Mouse (Mus musculus): Measurements from ENCODE around the gene Pxn. TPM values are rescaled to one million over a fixed set of nuclear protein-coding genes. Genes with fewer than 3 reads are reported as not detected.

Pxn gene
- 4.1 TPM for polyA plus RNA-seq (2014; fragmentation: Illumina TruSeq; extraction: RNeasy Lipid Tissue Mini Kit (QIAGEN cat#74804); ENCODE audit: low read depth, low replicate concordance)

GRCm38 (mm10) chr5:115506454-115507201 is at the start of gene Pxn:
Pxn (plus strand) TSS chr5:115506676.

GRCm38 (mm10) chr5:115465642-115466420 is 40.6 kb upstream of the Pxn start, which contains the start of gene Pla2g1b:
Pla2g1b (plus strand) TSS chr5:115466262.

GRCm38 (mm10) chr5:115483947-115484920 is 22.2 kb upstream of the Pxn start, which contains the start of gene Sirt4:
Sirt4 (minus strand) TSS chr5:115484725.

DNA sequence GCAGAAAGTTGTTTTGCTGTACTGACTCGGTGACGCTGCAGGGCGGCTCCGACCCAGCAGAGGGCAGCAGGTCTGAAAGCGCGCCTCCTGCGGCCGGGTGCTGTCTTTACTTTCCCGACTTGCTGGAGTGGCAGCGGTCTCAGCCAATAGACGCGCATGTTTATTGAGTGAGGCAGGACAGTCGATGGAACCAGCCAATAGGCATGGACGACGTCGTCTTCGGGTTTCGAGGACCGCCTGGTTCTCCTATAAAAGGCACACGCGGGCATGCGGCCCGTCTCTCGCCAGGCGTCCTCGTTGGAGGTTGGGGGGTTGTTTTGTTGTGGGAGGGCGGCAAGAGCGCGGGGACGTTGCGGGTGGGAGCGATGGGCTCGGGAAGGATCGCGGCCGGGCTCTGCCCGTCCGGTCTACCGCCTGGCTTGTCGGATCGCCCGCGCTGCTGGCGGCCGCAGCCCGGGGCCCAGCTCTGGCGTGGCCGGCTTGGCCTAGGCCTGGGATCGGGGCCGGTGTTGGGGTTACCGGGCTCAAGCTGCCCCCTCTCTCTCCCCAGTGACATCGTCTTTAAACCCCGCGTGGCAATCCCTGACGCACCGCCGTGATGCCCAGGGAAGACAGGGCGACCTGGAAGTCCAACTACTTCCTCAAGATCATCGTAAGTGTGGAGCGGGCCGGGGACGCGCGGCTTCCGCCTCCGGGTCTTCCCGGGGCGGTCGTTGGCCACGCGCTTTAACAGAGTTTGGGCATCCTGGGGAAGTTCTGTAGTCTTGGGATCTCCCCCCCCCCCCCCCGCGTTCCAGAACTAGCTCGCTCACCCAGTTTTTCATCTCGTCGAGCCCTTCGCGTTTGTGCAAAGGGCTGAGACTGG is 53.0 kb downstream of the Pxn start, which contains the start of gene Rplp0:
TSS of gene Rplp0 (plus strand) at position 231 of the 865 bp plus-strand sequence.

DNA sequence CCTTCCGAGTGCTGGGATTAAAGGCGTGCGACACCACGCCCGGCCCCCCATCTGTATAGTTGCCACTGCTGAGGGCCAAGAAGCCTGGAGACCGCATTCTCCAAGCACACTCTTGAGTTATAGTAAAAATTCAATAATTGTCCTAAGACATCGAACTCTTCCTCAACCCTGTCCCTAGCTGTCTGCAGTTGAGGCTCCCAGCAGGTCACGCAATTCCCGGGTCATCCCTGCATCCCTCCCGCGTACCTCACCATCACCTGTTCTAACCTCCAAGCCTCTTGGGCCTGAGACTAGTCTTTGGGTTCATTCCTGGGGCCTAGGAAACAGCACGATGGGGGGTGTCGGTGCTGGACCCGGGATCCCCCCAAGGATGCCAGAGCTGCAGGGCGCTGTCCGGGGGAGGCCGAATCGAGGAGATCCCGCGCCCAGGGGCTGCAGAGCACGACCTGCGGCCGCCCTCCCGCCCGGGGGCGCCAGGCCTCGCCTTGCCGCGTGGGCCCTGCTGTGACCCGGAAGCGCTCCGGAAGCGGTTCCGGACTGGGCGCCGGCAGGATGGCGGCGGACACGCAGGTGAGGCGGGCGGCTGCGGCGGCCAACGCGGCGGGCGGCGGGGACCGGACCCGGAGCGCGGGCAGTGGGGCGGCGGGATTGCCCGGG is 58.4 kb downstream of the Pxn start, which contains the start of gene Gcn1l1:
TSS of gene Gcn1l1 (plus strand) at position 518 of the 657 bp plus-strand sequence.

Other genes starting within 250 kb of the Pxn start
- gene Rnf10, start 233.8 kb upstream of the Pxn start, polyA plus RNA-seq (2014; fragmentation: Illumina TruSeq; extraction: RNeasy Lipid Tissue Mini Kit (QIAGEN cat#74804); ENCODE audit: low read depth, low replicate concordance), result 35.5 TPM
- gene Coq5, start 227.0 kb upstream of the Pxn start, polyA plus RNA-seq (2014; fragmentation: Illumina TruSeq; extraction: RNeasy Lipid Tissue Mini Kit (QIAGEN cat#74804); ENCODE audit: low read depth, low replicate concordance), result 17.5 TPM
- gene Dynll1, start 205.7 kb upstream of the Pxn start, polyA plus RNA-seq (2014; fragmentation: Illumina TruSeq; extraction: RNeasy Lipid Tissue Mini Kit (QIAGEN cat#74804); ENCODE audit: low read depth, low replicate concordance), result 620 TPM
- gene Srsf9, start 179.5 kb upstream of the Pxn start, polyA plus RNA-seq (2014; fragmentation: Illumina TruSeq; extraction: RNeasy Lipid Tissue Mini Kit (QIAGEN cat#74804); ENCODE audit: low read depth, low replicate concordance), result 63.2 TPM
- gene Gatc, start 165.5 kb upstream of the Pxn start, polyA plus RNA-seq (2014; fragmentation: Illumina TruSeq; extraction: RNeasy Lipid Tissue Mini Kit (QIAGEN cat#74804); ENCODE audit: low read depth, low replicate concordance), result 71.1 TPM
- gene Triap1, start 165.5 kb upstream of the Pxn start, polyA plus RNA-seq (2014; fragmentation: Illumina TruSeq; extraction: RNeasy Lipid Tissue Mini Kit (QIAGEN cat#74804); ENCODE audit: low read depth, low replicate concordance), result 23.6 TPM
- 96.6 TPM for gene Cox6a1, start 157.7 kb upstream of the Pxn start, polyA plus RNA-seq (2014; fragmentation: Illumina TruSeq; extraction: RNeasy Lipid Tissue Mini Kit (QIAGEN cat#74804); ENCODE audit: low read depth, low replicate concordance)
- 3.7 TPM for gene Msi1, start 77.1 kb upstream of the Pxn start, polyA plus RNA-seq (2014; fragmentation: Illumina TruSeq; extraction: RNeasy Lipid Tissue Mini Kit (QIAGEN cat#74804); ENCODE audit: low read depth, low replicate concordance)
- gene Pla2g1b, start 40.4 kb upstream of the Pxn start, polyA plus RNA-seq (2014; fragmentation: Illumina TruSeq; extraction: RNeasy Lipid Tissue Mini Kit (QIAGEN cat#74804); ENCODE audit: low read depth, low replicate concordance), result not detected
- gene Sirt4, start 22.0 kb upstream of the Pxn start, polyA plus RNA-seq (2014; fragmentation: Illumina TruSeq; extraction: RNeasy Lipid Tissue Mini Kit (QIAGEN cat#74804); ENCODE audit: low read depth, low replicate concordance), result 8.3 TPM
- gene Rplp0, start 52.8 kb downstream of the Pxn start, polyA plus RNA-seq (2014; fragmentation: Illumina TruSeq; extraction: RNeasy Lipid Tissue Mini Kit (QIAGEN cat#74804); ENCODE audit: low read depth, low replicate concordance), result 34.2 TPM
- 2.4 TPM for gene Gcn1l1, start 58.6 kb downstream of the Pxn start, polyA plus RNA-seq (2014; fragmentation: Illumina TruSeq; extraction: RNeasy Lipid Tissue Mini Kit (QIAGEN cat#74804); ENCODE audit: low read depth, low replicate concordance)
- 16.4 TPM for gene Rab35, start 125.2 kb downstream of the Pxn start, polyA plus RNA-seq (2014; fragmentation: Illumina TruSeq; extraction: RNeasy Lipid Tissue Mini Kit (QIAGEN cat#74804); ENCODE audit: low read depth, low replicate concordance)
- 0.82 TPM for gene Bicdl1, start 224.9 kb downstream of the Pxn start, polyA plus RNA-seq (2014; fragmentation: Illumina TruSeq; extraction: RNeasy Lipid Tissue Mini Kit (QIAGEN cat#74804); ENCODE audit: low read depth, low replicate concordance)